Mouse (Mus musculus): Measurements from ENCODE around the gene Tbca. TPM values are rescaled to one million over a fixed set of nuclear protein-coding genes. Genes with fewer than 3 reads are reported as not detected.
A peak's percentile ranks its signal among the peaks of the same experiment; 100 is the strongest.

Tbca gene
- polyA plus RNA-seq, 1 experiment from 2014 or later, result 261 TPM

DNA sequence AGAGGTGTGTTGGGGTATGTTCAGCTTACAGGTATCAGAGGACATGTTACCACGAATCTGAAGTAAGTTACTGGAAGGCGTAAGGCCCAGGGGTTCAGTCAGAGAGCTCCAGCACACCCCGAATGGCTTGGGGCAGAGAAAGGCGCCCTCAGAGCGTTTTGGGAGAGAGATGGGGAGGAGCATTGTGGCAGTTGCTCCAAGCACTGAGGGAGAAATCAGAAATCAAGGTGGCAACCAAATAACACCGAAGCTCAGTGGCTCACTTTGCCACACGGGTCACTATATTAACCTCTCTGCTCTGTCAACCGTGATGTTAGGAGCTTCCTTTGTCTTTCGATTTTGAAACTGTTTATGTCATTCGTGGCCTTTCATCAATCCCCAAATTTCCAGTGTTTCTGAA lies 93.5 kb downstream of the Tbca start:
- Histone ChIP-seq H3K27ac (replicated peaks in 1 of 2; ENCODE audit: control insufficient read depth in 1 of 2, insufficient read depth in 1 of 2, low read depth in 2 of 2, low read length in 2 of 2) (no peak overlapping the region), H3K4me1 (ENCODE audit: control insufficient read depth in 2 of 2, insufficient read depth in 2 of 2, low read length in 2 of 2) (peaks cover 7 to 23% of the 10 kb centered on the region in 2 experiments), H3K27me3 (ENCODE audit: control insufficient read depth, insufficient read depth, low read length) (peaks cover 90% of the 10 kb centered on the region), H3K9ac (ENCODE audit: low read length) (no peak overlapping the region), H3K9me3 (ENCODE audit: control insufficient read depth, low read length) (no peaks in the 10 kb centered on the region), H3K4me3 (ENCODE audit: control insufficient read depth in 1 of 2, insufficient read depth in 1 of 2, low read depth in 1 of 2, low read length in 2 of 2) (peak overlapping the region in 1 of 2 experiments; percentile 51; a peak in 2 of 4 replicates), H3K36me3 (ENCODE audit: control insufficient read depth, insufficient read depth, low read length) (no peaks in the 10 kb centered on the region), H3K4me2 (ENCODE audit: low read length) (peak overlapping the region; percentile 94)
- no peak for ATAC-seq (ENCODE audit: insufficient number of reproducible peaks, insufficient read depth, low FRiP score, low read depth)
- 2% methylated on average over 10 of the region's 10 CpGs for WGBS

DNA sequence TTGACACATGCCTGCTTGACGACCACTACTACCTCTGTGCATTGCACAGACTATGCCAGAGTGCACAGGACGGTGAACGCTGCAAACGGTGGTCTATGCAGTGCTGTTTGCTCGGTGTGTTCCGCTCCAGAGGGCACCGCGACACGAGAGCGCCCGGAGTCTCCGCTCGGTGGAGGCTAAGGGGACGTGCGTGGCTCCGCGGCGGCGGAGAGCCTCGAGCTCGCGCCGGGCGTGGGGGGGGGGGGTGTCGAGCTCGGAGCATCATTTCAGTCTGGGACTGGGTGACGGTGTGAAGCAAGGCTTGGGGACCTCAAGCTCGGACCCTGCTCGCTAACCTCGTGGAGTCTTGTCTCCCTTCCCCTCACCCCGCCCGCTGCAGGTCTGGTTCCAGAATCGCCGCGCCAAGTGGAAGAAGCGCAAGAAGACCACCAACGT lies 94.0 kb downstream of the Tbca start:
- under 1% methylated on average over 34 of the region's 37 CpGs for WGBS
- ATAC-seq (ENCODE audit: insufficient number of reproducible peaks, insufficient read depth, low FRiP score, low read depth), result no peak
- H3K27me3 ChIP-seq (ENCODE audit: control insufficient read depth, insufficient read depth, low read length), result peaks cover 90% of the 10 kb centered on the region
- H3K4me1 ChIP-seq (ENCODE audit: control insufficient read depth in 2 of 2, insufficient read depth in 2 of 2, low read length in 2 of 2), result peaks cover 7 to 23% of the 10 kb centered on the region in 2 experiments
- H3K9ac ChIP-seq (ENCODE audit: low read length), result no peak overlapping the region
- H3K4me3 ChIP-seq (ENCODE audit: control insufficient read depth in 1 of 2, insufficient read depth in 1 of 2, low read depth in 1 of 2, low read length in 2 of 2), result peak overlapping the region; percentile 38 to 51
- no peaks in the 10 kb centered on the region for H3K36me3 ChIP-seq (ENCODE audit: control insufficient read depth, insufficient read depth, low read length)
- H3K4me2 ChIP-seq (ENCODE audit: low read length), result peak overlapping the region; percentile 94
- no peaks in the 10 kb centered on the region for H3K9me3 ChIP-seq (ENCODE audit: control insufficient read depth, low read length)
- H3K27ac ChIP-seq (replicated peaks in 1 of 2; ENCODE audit: control insufficient read depth in 1 of 2, insufficient read depth in 1 of 2, low read depth in 2 of 2, low read length in 2 of 2), result no peak overlapping the region

- no peak; the same call in 1 of the 2 replicates for ATAC-seq (ENCODE audit: insufficient number of reproducible peaks, insufficient read depth, low FRiP score, low read depth)
- Histone ChIP-seq H3K36me3 (ENCODE audit: control insufficient read depth, insufficient read depth, low read length) (no peaks in the 10 kb centered on the region), H3K27ac (replicated peaks in 1 of 2; ENCODE audit: control insufficient read depth in 1 of 2, insufficient read depth in 1 of 2, low read depth in 2 of 2, low read length in 2 of 2) (no peak overlapping the region), H3K4me1 (ENCODE audit: control insufficient read depth in 2 of 2, insufficient read depth in 2 of 2, low read length in 2 of 2) (peaks cover 7 to 23% of the 10 kb centered on the region in 2 experiments), H3K9me3 (ENCODE audit: control insufficient read depth, low read length) (no peaks in the 10 kb centered on the region), H3K27me3 (ENCODE audit: control insufficient read depth, insufficient read depth, low read length) (peaks cover 90% of the 10 kb centered on the region), H3K4me3 (ENCODE audit: control insufficient read depth in 1 of 2, insufficient read depth in 1 of 2, low read depth in 1 of 2, low read length in 2 of 2) (peak overlapping the region; percentile 38 to 51), H3K4me2 (ENCODE audit: low read length) (peak overlapping the region; percentile 94), H3K9ac (ENCODE audit: low read length) (no peak overlapping the region)
- 0% methylated on average over 63 of the region's 95 CpGs for WGBS
These were observed 94.7 kb downstream of the Tbca start for GRCm38 (mm10) chr13:94883163-94883965.

GRCm38 (mm10) chr13:94883966-94884960 lies 95.6 kb downstream of the Tbca start:
- Histone ChIP-seq H3K36me3 (ENCODE audit: control insufficient read depth, insufficient read depth, low read length) (no peaks in the 10 kb centered on the region), H3K9ac (ENCODE audit: low read length) (no peak overlapping the region), H3K4me2 (ENCODE audit: low read length) (peak overlapping the region; percentile 94), H3K4me3 (ENCODE audit: control insufficient read depth in 1 of 2, insufficient read depth in 1 of 2, low read depth in 1 of 2, low read length in 2 of 2) (peak overlapping the region in 1 of 2 experiments; percentile 51; a peak in 2 of 4 replicates), H3K4me1 (ENCODE audit: control insufficient read depth in 2 of 2, insufficient read depth in 2 of 2, low read length in 2 of 2) (peaks cover 7 to 23% of the 10 kb centered on the region in 2 experiments), H3K27ac (replicated peaks in 1 of 2; ENCODE audit: control insufficient read depth in 1 of 2, insufficient read depth in 1 of 2, low read depth in 2 of 2, low read length in 2 of 2) (no peak overlapping the region), H3K9me3 (ENCODE audit: control insufficient read depth, low read length) (no peaks in the 10 kb centered on the region), H3K27me3 (ENCODE audit: control insufficient read depth, insufficient read depth, low read length) (peaks cover 93% of the 10 kb centered on the region)
- WGBS, result 2% methylated on average over 36 of the region's 36 CpGs
- ATAC-seq (ENCODE audit: insufficient number of reproducible peaks, insufficient read depth, low FRiP score, low read depth), result no peak

- Histone ChIP-seq H3K4me3 (ENCODE audit: control insufficient read depth in 1 of 2, insufficient read depth in 1 of 2, low read depth in 1 of 2, low read length in 2 of 2) (peak overlapping the region; percentile 0 to 30; a peak in 3 of 4 replicates), H3K4me1 (ENCODE audit: control insufficient read depth in 2 of 2, insufficient read depth in 2 of 2, low read length in 2 of 2) (peaks cover 7 to 23% of the 10 kb centered on the region in 2 experiments), H3K9me3 (ENCODE audit: control insufficient read depth, low read length) (no peaks in the 10 kb centered on the region), H3K9ac (ENCODE audit: low read length) (peak overlapping the region; percentile 30; the same call in 1 of the 2 replicates), H3K27ac (replicated peaks in 1 of 2; ENCODE audit: control insufficient read depth in 1 of 2, insufficient read depth in 1 of 2, low read depth in 2 of 2, low read length in 2 of 2) (no peak overlapping the region), H3K36me3 (ENCODE audit: control insufficient read depth, insufficient read depth, low read length) (no peaks in the 10 kb centered on the region), H3K27me3 (ENCODE audit: control insufficient read depth, insufficient read depth, low read length) (peaks cover 94% of the 10 kb centered on the region), H3K4me2 (ENCODE audit: low read length) (peak overlapping the region; percentile 50)
- 3% methylated on average over 71 of the region's 81 CpGs for WGBS
- ATAC-seq (ENCODE audit: insufficient number of reproducible peaks, insufficient read depth, low FRiP score, low read depth), result no peak
These were observed 96.9 kb downstream of the Tbca start for GRCm38 (mm10) chr13:94885291-94886235.

Measured in heart, embryonic 14.5 days (tissue).